Mouse (Mus musculus) spleen, adult 2 months (tissue): Measurements from ENCODE around the gene Clic3.

Experiments
- CTCF ChIP-seq: fragments of 200-500 bp; IDR thresholded peaks from 2 replicates; pipeline ENCODE4 v1.5.1; 2011; ENCODE audit warnings: mild to moderate bottlenecking, inconsistent platforms; ENCODE audit not compliant: insufficient read depth, insufficient read length, insufficient replicate concordance; ENCODE audit errors: extremely low read depth
- POLR2A ChIP-seq: fragments of 200-500 bp; IDR thresholded peaks from 2 replicates; pipeline ENCODE4 v1.6.1; 2011; ENCODE audit warnings: low read depth, low read length, inconsistent platforms

GRCm38 (mm10) chr2:25472550-25472949, 15.9 kb downstream of the Clic3 start:
- TF ChIP-seq CTCF: no peak
- TF ChIP-seq POLR2A: no peak
